Mouse (Mus musculus): ENCODE measurements around the gene Apof. TPM values are rescaled to one million over a fixed set of nuclear protein-coding genes. Genes with fewer than 3 reads are reported as not detected.

Apof gene
- total RNA-seq (2014; fragmentation: Nextera tagmentation) (not detected in 2 replicates), total RNA-seq (2017) (not detected in 2 replicates)

GRCm38 (mm10) chr10:128268371-128268770 is at the start of gene Apof:
Gene Apof (plus strand): TSS chr10:128268671.
- no peak for ATAC-seq (replicated peaks; ENCODE audit: low FRiP score, low TSS enrichment, poor library complexity, severe bottlenecking)

- ATAC-seq (replicated peaks; ENCODE audit: low FRiP score, low TSS enrichment, poor library complexity, severe bottlenecking), result no peak
Observed at GRCm38 (mm10) chr10:128221533-128222286, 46.8 kb upstream of the Apof start.

GRCm38 (mm10) chr10:128225064-128225463 is 43.4 kb upstream of the Apof start:
- no peak for ATAC-seq (replicated peaks; ENCODE audit: low FRiP score, low TSS enrichment, poor library complexity, severe bottlenecking)

- ATAC-seq (replicated peaks; ENCODE audit: low FRiP score, low TSS enrichment, poor library complexity, severe bottlenecking), result no peak
Observed at GRCm38 (mm10) chr10:128225538-128225937, 42.9 kb upstream of the Apof start, which contains the start of gene Mip. Gene Mip (plus strand): TSS chr10:128225838.

GRCm38 (mm10) chr10:128227592-128227991 is 40.9 kb upstream of the Apof start:
- peak; percentile 35; the same call in 1 of the 2 replicates for ATAC-seq (replicated peaks; ENCODE audit: low FRiP score, low TSS enrichment, poor library complexity, severe bottlenecking)

GRCm38 (mm10) chr10:128228009-128228408 is 40.5 kb upstream of the Apof start:
- ATAC-seq (replicated peaks; ENCODE audit: low FRiP score, low TSS enrichment, poor library complexity, severe bottlenecking), result 0 out of 2 replicates have a peak, but pooled peaks have one; percentile 24

- ATAC-seq (replicated peaks; ENCODE audit: low FRiP score, low TSS enrichment, poor library complexity, severe bottlenecking), result no peak
Observed at GRCm38 (mm10) chr10:128230582-128230981, 37.9 kb upstream of the Apof start.

- ATAC-seq (replicated peaks; ENCODE audit: low FRiP score, low TSS enrichment, poor library complexity, severe bottlenecking), result no peak
Observed at GRCm38 (mm10) chr10:128231146-128231545, 37.3 kb upstream of the Apof start.

- ATAC-seq (replicated peaks; ENCODE audit: low FRiP score, low TSS enrichment, poor library complexity, severe bottlenecking), result peak; percentile 46
Observed at GRCm38 (mm10) chr10:128231697-128232419, 36.6 kb upstream of the Apof start, which contains the start of gene Timeless. Gene Timeless (plus strand): TSS chr10:128232065.

- peak; percentile 69 for ATAC-seq (replicated peaks; ENCODE audit: low FRiP score, low TSS enrichment, poor library complexity, severe bottlenecking)
Observed at GRCm38 (mm10) chr10:128232420-128232985, 36.0 kb upstream of the Apof start.

- no peak for ATAC-seq (replicated peaks; ENCODE audit: low FRiP score, low TSS enrichment, poor library complexity, severe bottlenecking)
Observed at GRCm38 (mm10) chr10:128236321-128236720, 32.1 kb upstream of the Apof start.

GRCm38 (mm10) chr10:128237807-128238480 is 30.5 kb upstream of the Apof start:
- peak; percentile 69 for ATAC-seq (replicated peaks; ENCODE audit: low FRiP score, low TSS enrichment, poor library complexity, severe bottlenecking)

- ATAC-seq (replicated peaks; ENCODE audit: low FRiP score, low TSS enrichment, poor library complexity, severe bottlenecking), result no peak
Observed at GRCm38 (mm10) chr10:128239140-128239539, 29.3 kb upstream of the Apof start.

- peak; percentile 82 for ATAC-seq (replicated peaks; ENCODE audit: low FRiP score, low TSS enrichment, poor library complexity, severe bottlenecking)
Observed at GRCm38 (mm10) chr10:128240131-128240530, 28.3 kb upstream of the Apof start.

GRCm38 (mm10) chr10:128243252-128243651 is 25.2 kb upstream of the Apof start:
- ATAC-seq (replicated peaks; ENCODE audit: low FRiP score, low TSS enrichment, poor library complexity, severe bottlenecking), result no peak

- no peak for ATAC-seq (replicated peaks; ENCODE audit: low FRiP score, low TSS enrichment, poor library complexity, severe bottlenecking)
Observed at GRCm38 (mm10) chr10:128244121-128244520, 24.4 kb upstream of the Apof start.

GRCm38 (mm10) chr10:128247020-128247732 is 21.3 kb upstream of the Apof start:
- no peak for ATAC-seq (replicated peaks; ENCODE audit: low FRiP score, low TSS enrichment, poor library complexity, severe bottlenecking)

- no peak for ATAC-seq (replicated peaks; ENCODE audit: low FRiP score, low TSS enrichment, poor library complexity, severe bottlenecking)
Observed at GRCm38 (mm10) chr10:128250565-128250964, 17.9 kb upstream of the Apof start.

- no peak for ATAC-seq (replicated peaks; ENCODE audit: low FRiP score, low TSS enrichment, poor library complexity, severe bottlenecking)
Observed at GRCm38 (mm10) chr10:128253677-128254255, 14.7 kb upstream of the Apof start, which contains the start of gene Apon. Gene Apon (plus strand): TSS chr10:128254096.
